Mouse (Mus musculus): ENCODE data around the gene Mbtps2.
A peak's percentile ranks its signal among the peaks of the same experiment; 100 is the strongest.

The Mbtps2 gene

DNA sequence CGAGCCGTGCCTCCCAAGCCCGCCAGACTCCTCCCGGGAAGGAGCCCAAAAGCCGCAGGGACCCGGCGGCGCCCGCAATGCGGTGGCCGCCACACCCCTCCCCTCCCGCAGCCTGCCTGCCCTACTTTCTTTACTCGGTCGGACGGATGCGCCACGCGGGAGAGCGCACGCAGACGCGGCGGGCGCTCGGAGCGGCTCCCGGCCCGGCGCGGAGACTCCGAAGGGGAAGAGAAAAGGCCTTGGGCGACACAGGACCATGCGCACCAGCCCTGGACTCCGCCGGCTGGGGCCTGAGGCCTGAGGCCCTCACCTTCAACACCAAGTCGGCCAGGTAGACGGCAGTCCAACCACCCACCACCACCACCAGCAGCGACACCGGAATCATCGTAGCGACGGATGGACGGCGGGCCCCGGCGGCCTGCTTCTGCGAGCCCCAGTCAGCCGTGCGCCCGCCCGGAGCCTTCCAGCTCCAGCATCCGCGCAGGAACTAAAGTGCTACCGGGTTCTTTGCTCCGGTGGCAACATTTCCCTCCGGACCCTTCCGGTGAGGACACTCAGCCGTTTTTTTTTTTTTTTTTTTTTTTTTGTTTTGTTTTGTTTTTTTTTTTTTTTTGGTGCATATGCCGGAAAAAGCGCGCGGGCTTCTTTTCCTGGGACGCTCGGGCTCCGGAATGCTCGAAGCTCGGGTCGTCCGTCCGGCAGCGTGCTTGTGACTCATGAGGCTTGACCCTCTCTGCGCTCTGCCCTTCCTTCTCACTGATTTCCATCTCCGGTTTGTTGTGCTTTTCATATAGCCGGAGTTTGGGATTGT lies at the start of gene Mbtps2:
TSS of gene Mbtps2 (minus strand) at position 530 of the 811 bp plus-strand sequence.
- peak; percentile 15 for DNase-seq (ENCODE audit: low read depth)

DNA sequence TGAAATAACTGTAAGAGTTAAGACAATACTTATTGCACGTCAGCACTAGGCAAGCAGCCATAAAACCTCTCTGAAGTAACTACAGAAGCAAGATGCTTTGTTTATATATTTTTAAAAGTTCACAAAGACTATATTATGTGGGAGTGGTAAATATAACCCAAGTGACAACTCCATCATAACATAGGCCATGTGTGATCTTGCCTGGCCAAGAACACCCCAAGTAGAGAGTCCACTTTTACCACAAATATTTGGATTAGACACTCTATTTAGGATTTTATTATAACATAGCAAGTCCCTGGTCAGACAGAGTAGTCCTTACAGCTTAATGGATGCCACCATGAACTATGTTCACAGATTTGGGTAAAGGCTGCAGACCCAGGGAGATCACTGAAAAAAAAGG lies 47.9 kb upstream of the Mbtps2 start:
- DNase-seq (ENCODE audit: low read depth) = no peak

DNA sequence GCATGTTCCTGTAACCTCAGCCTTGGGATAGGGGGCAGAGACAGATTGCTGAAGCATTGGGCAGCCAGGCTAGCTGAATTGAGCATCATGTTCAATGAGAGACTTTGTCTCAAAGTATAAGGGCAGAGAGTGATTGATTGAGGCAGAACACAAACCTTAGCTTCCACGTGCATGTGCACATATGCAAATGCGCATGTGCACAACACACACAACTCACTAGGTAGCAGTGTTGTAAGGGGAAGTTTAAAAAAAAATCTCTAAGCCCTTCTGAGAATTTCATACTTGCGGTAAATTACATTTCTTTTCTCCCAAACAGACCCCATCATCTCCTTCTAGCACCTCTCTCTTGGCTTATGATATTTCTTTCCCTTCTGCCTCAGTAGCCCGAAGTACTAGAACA lies 46.2 kb upstream of the Mbtps2 start:
- no peak for DNase-seq (ENCODE audit: low read depth)

DNA sequence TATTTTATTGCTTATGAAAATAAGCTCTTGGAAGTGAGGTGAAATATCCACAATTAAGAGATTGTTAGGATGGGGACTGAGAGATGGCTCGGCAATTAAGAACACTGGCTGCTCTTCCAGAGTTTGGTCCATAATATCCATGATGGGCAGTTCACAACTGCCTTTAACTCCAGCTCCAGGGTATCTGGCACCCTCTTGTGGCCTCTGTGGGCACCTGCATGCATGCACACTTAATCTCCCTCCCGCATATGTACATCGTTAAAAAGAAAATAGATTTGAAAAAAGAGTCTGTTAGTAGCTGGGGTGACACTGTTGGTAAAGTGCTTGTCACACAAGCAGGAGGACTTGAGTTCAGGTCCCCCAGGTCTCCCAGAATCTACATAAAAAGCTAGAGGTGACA lies 45.8 kb upstream of the Mbtps2 start:
- DNase-seq (ENCODE audit: low read depth) = no peak

DNA sequence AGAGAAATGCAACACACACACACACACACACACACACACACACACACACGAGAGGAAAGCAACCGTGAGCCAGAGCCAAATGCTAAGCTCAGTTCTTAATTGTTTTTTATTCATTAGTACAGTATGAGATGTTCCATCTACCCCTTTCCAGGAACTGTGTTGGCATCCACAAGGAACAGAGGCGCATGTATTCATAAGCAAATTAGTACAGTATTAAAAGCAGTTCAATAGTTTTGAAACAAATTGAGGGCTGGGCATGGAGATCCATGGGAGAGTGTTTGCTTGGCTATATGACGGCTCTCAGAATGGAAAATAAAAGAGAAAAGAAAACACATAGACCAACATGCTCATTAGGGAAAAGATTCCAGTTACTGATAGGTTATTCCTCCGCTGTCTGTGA lies 44.3 kb upstream of the Mbtps2 start:
- no peak for DNase-seq (ENCODE audit: low read depth)

DNA sequence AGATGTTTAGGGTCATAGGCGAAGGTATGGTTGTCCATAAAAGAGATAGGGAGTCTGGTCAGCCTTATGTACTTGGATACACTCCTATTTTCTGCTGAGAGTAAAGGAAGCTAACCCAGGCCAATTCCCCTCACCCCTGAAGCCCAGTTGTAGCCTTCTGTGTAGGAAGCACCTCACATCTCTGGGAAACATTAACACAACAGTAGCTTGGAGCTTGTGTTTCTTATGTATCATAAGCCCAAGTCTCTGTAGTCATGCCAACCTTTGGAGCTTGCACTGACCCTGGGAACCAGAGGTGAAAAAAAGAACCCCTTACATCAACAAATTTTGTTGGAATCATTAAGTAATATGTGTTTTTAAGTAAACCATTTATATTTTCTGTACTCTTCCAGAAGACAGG lies 38.7 kb upstream of the Mbtps2 start:
- no peak for DNase-seq (ENCODE audit: low read depth)

DNA sequence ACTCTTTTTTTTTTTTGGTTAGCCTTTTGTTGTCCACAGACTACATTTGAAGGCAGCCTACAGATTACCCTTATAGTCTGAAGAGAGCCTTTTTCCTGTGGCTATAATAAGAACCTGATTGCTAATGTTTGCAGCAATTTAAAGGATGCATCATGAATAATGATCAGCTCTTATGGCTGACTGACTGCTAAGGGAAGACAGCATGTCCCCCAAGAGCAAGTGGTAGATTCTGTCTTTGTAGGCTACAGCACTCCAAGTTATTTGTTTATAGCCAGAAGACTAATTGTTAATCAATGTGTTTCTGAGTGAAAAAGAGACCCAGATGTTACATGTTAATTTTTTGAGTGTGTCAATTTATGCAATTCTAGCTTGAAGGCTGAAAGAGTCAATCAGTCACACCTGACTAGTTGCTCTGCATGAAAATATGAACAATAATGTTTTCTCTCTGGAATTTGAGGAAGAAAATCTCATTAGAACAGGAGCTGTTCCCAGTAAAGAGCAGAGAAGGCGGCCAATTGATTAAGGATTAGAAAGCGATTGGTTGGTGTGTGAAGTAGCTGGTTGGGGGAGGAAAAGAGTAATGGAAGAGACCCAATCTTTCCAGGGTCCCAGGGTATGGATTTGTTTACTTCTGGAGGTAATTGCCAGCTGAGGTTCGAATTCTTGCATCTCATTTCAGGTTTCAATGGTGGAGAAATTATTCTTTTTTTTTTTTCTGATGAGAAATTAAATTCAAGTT lies 35.3 kb upstream of the Mbtps2 start:
- no peak for DNase-seq (ENCODE audit: low read depth)

DNA sequence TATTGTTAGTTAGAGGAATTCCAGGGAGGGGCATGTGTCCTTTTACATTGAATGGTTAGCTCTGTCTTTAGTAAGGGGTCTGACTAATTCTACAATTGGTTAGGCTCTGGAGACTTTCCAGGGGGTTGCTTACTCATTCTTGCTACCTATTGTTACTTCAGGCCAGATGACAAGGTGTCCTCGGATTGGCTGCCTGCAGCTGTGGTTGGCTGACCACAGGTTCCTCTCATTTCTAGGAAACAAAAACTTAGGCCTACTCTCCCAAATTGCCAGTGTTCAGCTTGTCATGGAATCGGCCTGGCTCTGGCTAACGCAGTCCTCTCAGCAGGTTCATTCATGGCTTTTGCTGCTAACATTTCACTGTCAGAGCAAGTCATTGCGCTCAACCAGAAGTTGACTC lies 31.8 kb upstream of the Mbtps2 start:
- no peak for DNase-seq (ENCODE audit: low read depth)

DNA sequence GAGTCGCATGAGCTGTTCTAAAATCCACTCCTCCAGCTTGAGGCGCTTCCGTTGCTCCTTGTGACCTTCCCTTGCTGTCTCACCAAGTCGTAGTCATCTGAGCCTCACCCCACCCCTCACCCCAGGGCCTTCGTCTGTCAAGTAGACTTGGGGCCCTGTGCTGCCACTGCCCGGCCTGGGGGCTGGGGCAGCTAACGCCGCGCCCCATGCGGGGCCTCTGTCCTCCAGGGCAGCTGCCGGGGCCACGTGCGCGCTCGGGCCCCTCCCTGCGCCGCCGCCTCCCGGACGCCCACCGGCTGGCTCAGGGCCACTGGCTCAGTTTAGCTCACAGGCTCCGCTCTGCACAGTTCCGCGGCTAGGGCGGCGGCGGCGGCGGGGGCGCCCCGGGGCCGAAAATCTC lies 14.4 kb upstream of the Mbtps2 start:
- no peak for DNase-seq (ENCODE audit: low read depth)

DNA sequence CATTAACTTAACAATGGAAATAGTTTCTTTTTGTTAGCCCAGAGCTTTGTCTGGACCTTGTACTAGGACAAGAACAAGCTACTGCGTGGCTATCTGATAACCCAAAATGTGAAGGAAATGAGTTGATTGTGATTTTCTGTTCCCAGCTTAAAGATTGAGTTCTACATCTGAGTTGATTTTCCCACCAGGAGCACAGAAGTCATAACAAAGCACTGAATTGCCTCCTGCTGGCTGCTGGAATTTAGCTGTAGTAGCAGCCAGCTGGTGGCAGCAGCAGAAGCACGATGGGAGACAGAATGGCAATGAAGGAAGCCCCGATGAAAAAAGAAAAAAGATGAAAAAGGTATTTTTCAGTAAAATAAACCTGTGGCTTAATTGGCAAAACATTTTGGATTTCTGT lies 2.9 kb upstream of the Mbtps2 start:
- peak; percentile 9 for DNase-seq (ENCODE audit: low read depth)

DNA sequence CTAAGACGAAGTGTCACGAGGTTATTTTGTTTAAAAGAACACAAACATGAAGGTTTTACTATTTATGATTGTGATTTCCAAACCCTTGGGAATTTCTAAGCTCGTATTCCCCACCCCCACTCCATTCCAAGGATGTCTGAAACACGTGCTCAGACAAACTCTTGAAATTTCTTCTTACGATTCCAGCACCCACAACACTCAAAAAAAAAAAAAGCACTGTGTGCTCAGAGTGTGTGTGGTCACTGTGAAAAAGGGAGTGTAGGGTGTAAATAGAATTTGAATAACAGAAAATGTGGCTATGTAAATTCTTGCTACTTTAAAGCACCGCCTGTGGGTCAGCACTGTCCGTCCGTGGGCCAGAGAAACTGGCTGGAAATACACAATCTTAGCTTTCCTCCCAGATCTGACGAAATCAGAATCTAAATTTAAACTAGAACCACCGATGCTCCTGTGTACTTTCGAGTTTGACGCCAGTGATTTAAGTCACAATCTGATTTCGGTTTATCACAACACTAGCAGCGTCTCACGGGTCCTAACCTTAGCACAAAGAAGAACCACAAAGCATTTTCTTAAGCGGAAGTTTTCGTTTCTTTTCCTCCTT lies 830 bp downstream of the Mbtps2 start:
- DNase-seq (ENCODE audit: low read depth) = peak; percentile 9

DNA sequence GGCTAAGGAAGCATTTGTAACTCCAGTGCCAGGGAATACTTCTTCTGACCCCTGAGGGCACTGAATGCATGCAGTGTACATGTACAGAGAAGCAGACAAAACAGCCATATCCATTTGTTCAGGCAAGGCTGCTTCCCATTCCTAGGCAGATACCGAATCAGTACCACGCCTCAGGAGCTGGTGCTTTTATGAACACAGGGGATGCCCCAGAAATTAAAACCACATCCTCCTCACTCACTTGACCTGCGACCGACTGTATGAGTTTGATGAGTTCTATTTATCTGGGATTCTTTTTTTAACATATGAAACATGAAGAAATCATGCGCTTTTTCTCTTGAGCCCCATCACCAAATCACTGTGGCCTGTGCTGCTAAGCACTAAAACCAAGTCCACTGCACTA lies 1.7 kb downstream of the Mbtps2 start:
- no peak for DNase-seq (ENCODE audit: low read depth)

DNA sequence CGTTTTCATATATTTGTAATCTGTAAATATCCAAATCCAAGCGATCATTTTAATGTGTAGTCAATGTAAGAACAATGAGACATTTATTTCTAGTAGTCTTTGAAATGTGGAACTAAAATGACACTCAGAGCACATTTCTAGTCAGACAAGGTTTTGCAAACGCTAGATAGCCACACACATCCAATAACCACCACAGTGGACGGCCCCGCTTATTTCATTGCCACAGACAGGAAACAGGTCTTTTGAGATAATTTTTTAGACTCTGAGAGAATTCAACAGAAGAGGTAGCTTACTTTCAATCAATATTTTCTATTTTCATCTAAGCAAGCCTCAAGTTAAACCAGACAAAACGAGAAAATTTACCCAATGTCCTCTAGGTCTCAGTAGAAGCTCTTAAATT lies 2.6 kb downstream of the Mbtps2 start:
- no peak for DNase-seq (ENCODE audit: low read depth)

DNA sequence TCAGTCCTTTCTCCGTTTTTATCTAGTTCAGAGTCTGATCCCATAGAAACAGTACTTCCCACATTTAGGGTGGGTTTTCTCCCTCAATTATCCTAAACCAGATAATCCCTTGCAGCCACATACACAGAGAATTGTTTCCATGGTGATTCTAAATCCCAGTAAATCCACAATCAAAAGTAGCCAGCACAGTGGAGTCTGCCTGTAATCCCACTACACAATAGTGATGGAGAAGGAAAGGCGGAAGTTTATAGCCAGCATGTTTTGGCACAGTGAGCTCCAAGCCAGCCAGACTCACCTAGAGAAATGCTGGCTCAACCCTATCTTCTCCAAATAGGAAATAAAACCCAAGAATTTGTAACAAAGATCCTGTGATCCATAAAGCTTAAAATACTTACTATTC lies 3.9 kb downstream of the Mbtps2 start:
- DNase-seq (ENCODE audit: low read depth) = no peak

DNA sequence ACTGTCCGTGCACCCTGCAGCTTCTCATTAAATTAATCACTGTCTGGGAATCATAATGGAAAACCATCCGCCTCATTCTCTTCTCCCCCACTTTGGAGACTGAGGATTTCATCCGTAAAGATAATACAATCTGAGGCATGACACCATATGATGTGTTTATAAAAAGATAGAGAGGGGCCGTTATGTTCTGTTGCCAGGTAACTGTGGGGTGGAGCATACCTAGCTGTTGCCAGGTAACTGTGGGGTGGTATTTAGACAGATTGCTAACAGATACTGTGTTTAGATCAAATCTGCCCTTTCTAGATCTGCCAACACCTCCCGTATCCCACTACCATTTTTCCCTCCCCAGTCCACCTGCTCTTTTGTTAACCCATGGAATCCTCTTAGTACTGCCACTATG lies 11.5 kb downstream of the Mbtps2 start:
- no peak for DNase-seq (ENCODE audit: low read depth)

DNA sequence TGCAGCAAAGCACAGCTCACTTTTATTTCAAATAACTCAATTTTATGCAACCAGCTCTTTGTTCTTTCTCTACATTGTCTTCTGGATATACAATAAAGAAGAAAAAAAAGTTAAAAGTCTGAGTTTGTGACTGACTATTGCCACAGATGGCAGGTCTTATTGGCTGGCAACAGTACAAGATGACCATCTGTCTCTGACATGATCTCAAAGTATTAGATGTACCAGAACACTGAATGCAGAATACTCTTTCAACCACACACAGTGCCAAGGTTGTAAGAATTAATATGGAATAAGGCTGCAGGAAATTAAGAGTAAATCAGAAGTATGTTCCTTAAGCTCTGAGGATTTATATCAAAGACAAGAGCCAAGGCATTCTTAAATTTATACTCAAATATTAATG lies 12.1 kb downstream of the Mbtps2 start:
- no peak for DNase-seq (ENCODE audit: low read depth)

DNA sequence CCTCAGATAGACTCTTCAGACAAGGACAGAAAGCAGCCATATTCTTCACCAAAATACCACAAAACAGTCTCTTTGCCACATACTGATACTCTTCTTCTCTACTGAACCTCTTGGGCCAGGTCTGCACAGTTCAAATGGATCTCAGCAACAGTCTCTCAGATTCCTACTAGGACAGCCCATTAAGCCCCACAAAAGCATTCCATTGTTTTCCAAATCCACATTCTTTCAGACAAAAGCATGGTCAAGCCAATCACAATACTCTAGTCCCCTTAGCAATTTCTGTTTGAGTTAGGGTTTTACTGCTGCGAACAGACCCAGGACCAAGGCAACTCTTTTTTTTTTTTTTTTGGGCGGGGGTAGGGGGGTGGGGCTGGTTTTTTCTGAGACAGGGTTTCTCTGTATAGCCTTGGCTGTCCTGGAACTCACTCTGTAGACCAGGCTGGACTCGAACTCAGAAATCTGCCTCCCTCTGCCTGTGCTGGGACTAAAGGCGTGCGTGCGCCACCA lies 19.4 kb downstream of the Mbtps2 start:
- DNase-seq (ENCODE audit: low read depth) = no peak

DNA sequence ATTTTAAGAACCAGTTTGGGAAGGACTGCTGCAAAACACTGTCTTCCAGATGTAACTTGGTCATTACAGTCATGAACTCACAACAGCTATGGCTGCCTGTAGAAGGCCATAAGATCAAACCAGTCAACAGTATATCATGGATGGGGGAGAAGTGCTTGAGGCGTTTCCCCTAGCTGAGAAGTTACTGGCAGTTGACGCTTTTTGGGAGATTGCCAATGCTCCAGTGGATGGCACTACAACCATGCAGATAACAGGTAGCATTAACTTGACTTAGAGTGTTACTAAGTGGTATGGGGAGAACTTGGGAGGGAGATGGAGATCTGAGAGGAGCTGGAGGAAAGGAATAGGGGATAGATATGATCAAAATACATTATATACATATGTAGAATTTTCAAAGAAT lies 23.8 kb downstream of the Mbtps2 start:
- no peak for DNase-seq (ENCODE audit: low read depth)

DNA sequence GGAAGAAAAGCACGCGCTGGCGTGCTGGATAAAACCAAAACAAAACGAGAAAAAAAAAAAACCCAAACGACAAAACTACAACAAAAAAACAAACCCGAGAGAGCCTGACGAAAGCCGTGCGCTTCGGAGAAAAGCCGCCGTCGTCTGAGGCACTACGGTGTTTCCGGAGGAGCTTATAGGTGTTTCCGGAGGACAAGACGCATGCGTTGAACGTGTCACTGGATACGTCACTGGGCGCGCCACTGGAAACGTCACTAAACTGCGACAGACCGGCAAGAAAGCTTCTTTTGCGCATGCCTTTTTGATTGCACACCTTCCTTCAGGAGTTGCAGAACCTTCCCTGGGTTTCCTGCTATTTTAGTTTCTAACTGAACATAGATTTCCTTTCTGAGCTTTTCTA lies 29.7 kb downstream of the Mbtps2 start, which contains the start of gene Yy2:
TSS of gene Yy2 (minus strand) at position 146 of the 400 bp plus-strand sequence.
- DNase-seq (ENCODE audit: low read depth) = no peak

DNA sequence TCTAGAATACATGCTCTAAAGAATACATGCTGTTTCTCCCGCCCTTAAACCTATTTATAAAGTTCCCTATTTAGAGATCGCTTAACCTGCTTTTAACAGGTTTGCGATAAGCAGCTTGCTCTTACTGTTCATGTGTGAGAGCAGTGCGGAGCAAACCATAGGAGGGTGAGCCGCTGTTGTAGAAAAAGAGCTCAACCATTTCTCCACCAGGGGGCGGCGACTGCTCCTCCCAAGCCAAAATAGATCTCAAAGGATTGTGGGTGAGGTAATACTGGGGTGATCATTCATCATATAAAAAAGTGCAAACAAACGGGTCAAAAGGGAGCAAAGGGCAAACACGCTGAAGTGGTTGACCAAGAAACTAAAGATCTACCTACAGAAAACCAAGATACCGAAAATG lies 34.7 kb downstream of the Mbtps2 start:
- DNase-seq (ENCODE audit: low read depth) = no peak

DNA sequence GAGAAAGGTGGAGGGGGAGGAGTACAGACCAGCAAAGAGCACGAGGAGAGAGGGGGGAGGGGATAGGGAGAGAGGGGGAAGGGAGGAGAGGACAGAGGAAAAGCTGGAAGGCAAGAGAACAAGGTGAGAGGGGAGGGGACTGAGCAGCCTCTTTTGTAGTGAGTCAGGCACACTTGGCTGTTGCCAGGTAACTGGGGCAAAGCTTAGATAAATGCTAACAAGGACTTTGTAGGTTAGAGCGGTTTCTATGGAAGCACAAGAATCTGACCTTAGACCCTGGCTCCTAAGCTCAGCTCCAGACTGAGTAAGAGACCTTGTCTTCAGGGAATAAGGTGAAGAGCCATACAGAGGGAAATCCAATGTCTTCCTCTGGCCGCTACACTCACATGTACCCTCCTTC lies 51.4 kb downstream of the Mbtps2 start:
- no peak for DNase-seq (ENCODE audit: low read depth)

DNA sequence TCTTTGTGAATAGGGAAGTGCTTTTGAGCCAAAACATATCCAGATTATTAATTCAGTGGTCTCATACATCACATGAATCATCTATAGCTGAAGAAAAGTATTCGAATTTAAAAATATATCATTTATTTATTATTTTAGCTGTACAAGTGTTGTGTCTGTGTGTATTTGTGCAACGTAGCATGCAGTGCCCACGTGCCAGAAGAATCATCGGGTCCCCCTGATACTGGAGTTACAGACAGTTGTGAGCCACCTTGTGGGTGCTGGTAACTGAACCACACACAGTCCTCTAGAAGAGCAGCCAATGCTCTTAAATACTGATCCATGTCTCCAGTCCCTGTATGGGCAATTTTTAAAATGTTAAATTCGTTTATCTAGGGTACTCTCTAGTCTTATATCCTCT lies 92.1 kb downstream of the Mbtps2 start:
- DNase-seq (ENCODE audit: low read depth) = no peak

DNA sequence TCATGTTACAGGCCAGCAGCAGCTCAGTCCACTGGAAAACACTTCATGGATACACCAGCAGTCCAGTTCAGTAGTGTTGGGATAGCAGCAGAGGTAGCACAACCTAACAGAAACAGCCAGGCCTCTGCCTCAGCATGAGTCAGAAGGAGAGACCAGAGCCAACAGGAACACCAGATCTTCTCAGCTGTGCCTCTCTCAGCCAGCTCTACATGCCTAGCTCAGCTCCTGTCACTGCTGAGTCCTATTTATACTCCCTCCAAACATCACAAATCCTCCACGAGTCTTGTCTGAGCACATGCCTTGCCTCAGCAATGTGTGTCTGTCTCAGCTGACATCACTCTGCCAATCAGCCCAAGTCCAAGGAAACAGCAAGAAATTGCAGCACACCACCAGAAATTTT lies 94.0 kb downstream of the Mbtps2 start:
- DNase-seq (ENCODE audit: low read depth) = no peak
